Mouse (Mus musculus): ENCODE measurements around the gene Zdhhc25.

GRCm38 (mm10) chr15:88603091-88603732, 3.1 kb downstream of the Zdhhc25 start:
- TF ChIP-seq CTCF (IDR thresholded peaks at IDR 0.05; ENCODE audit: control insufficient read depth, insufficient read depth, insufficient read length) = no peak
- no peak for TF ChIP-seq USF1 (IDR thresholded peaks at IDR 0.05; ENCODE audit: low read depth)
- TF ChIP-seq MAX (IDR thresholded peaks at IDR 0.05) = no peak
- TF ChIP-seq FOSL1 (IDR thresholded peaks at IDR 0.05; ENCODE audit: insufficient read depth, low read length, poor library complexity, severe bottlenecking) = no peak
- no peak for TF ChIP-seq CEBPB (IDR thresholded peaks at IDR 0.05; ENCODE audit: low read depth)
- TF ChIP-seq MYOG (IDR thresholded peaks at IDR 0.05; ENCODE audit: control insufficient read depth, extremely low read depth, insufficient read length) = no peak
- TF ChIP-seq MYOD1 (IDR thresholded peaks at IDR 0.05; ENCODE audit: control insufficient read depth, insufficient read length, low read depth) = no peak

Data from C2C12 (cell line).